Mouse (Mus musculus): ENCODE data around the gene Cyp2c55.

Gene Cyp2c55

GRCm38 (mm10) chr19:39006715-39007114 lies at the start of gene Cyp2c55:
Gene Cyp2c55 (plus strand): TSS chr19:39007019.
- no peak for DNase-seq (ENCODE audit: extremely low spot score, low spot score)

GRCm38 (mm10) chr19:38970741-38971140 lies 36.1 kb upstream of the Cyp2c55 start:
- DNase-seq (ENCODE audit: extremely low spot score, low spot score) = no peak

- no peak for DNase-seq (ENCODE audit: extremely low spot score, low spot score)
These were observed 34.2 kb upstream of the Cyp2c55 start for GRCm38 (mm10) chr19:38972581-38972980.

GRCm38 (mm10) chr19:38973666-38974065 lies 33.2 kb upstream of the Cyp2c55 start:
- DNase-seq (ENCODE audit: extremely low spot score, low spot score) = no peak

- DNase-seq (ENCODE audit: extremely low spot score, low spot score) = no peak
These were observed 30.6 kb upstream of the Cyp2c55 start for GRCm38 (mm10) chr19:38976269-38976668.

GRCm38 (mm10) chr19:38981966-38982365 lies 24.9 kb upstream of the Cyp2c55 start:
- peak; percentile 67 for DNase-seq (ENCODE audit: extremely low spot score, low spot score)

GRCm38 (mm10) chr19:38998248-38998647 lies 8.6 kb upstream of the Cyp2c55 start:
- no peak for DNase-seq (ENCODE audit: extremely low spot score, low spot score)

- no peak for DNase-seq (ENCODE audit: extremely low spot score, low spot score)
These were observed 8.1 kb upstream of the Cyp2c55 start for GRCm38 (mm10) chr19:38998676-38999075.

- no peak for DNase-seq (ENCODE audit: extremely low spot score, low spot score)
These were observed 1.7 kb upstream of the Cyp2c55 start for GRCm38 (mm10) chr19:39005132-39005531.

- no peak for DNase-seq (ENCODE audit: extremely low spot score, low spot score)
These were observed 51.1 kb downstream of the Cyp2c55 start for GRCm38 (mm10) chr19:39057928-39058327.

GRCm38 (mm10) chr19:39060719-39061118 lies 53.9 kb downstream of the Cyp2c55 start, which contains the start of gene Cyp2c65:
Gene Cyp2c65 (plus strand): TSS chr19:39061015.
- DNase-seq (ENCODE audit: extremely low spot score, low spot score) = no peak
